Mouse (Mus musculus): ENCODE data around the gene Efcab12. TPM values are rescaled to one million over a fixed set of nuclear protein-coding genes. Genes with fewer than 3 reads are reported as not detected.

Gene Efcab12
- polyA plus RNA-seq, 1 experiment = 0.04 TPM

- Histone ChIP-seq H3K27ac (ENCODE audit: insufficient read depth, low read depth, low read length) (no peak overlapping the region), H3K4me1 (ENCODE audit: control insufficient read depth, insufficient read depth, insufficient read length, low read length) (no peaks in the 10 kb centered on the region), H3K4me3 (ENCODE audit: low read depth, low read length) (no peak overlapping the region), H3K36me3 (ENCODE audit: control insufficient read depth, insufficient read depth, low read length) (no peaks in the 10 kb centered on the region), H3K27me3 (ENCODE audit: control insufficient read depth, insufficient read depth, low read length) (no peaks in the 10 kb centered on the region)
- TF ChIP-seq POLR2A (IDR thresholded peaks at IDR 0.05; ENCODE audit: low read depth, low read length) (no peak), CTCF (IDR thresholded peaks at IDR 0.05; ENCODE audit: extremely low read depth, insufficient read length, insufficient replicate concordance, low read depth, low read length) (no peak)
- WGBS = 80% methylated on average over 2 of the region's 2 CpGs
Observed at GRCm38 (mm10) chr6:115818129-115818528, 20.1 kb downstream of the Efcab12 start.

GRCm38 (mm10) chr6:115815041-115815440 is 23.2 kb downstream of the Efcab12 start:
- H3K4me3 ChIP-seq (ENCODE audit: low read depth, low read length) = no peak overlapping the region
- TF ChIP-seq POLR2A (IDR thresholded peaks at IDR 0.05; ENCODE audit: low read depth, low read length) (no peak), CTCF (IDR thresholded peaks at IDR 0.05; ENCODE audit: extremely low read depth, insufficient read length, insufficient replicate concordance, low read depth, low read length) (no peak)
- 82% methylated on average over 4 of the region's 4 CpGs for WGBS
- H3K27ac ChIP-seq (ENCODE audit: insufficient read depth, low read depth, low read length) = no peak overlapping the region
- H3K36me3 ChIP-seq (ENCODE audit: control insufficient read depth, insufficient read depth, low read length) = no peaks in the 10 kb centered on the region
- no peaks in the 10 kb centered on the region for H3K4me1 ChIP-seq (ENCODE audit: control insufficient read depth, insufficient read depth, insufficient read length, low read length)
- H3K27me3 ChIP-seq (ENCODE audit: control insufficient read depth, insufficient read depth, low read length) = no peaks in the 10 kb centered on the region

- H3K4me1 ChIP-seq (ENCODE audit: control insufficient read depth, insufficient read depth, insufficient read length, low read length) = no peaks in the 10 kb centered on the region
- no peaks in the 10 kb centered on the region for H3K27me3 ChIP-seq (ENCODE audit: control insufficient read depth, insufficient read depth, low read length)
- H3K36me3 ChIP-seq (ENCODE audit: control insufficient read depth, insufficient read depth, low read length) = no peaks in the 10 kb centered on the region
- 38% methylated on average over 4 of the region's 4 CpGs for WGBS
- TF ChIP-seq POLR2A (IDR thresholded peaks at IDR 0.05; ENCODE audit: low read depth, low read length) (no peak), CTCF (IDR thresholded peaks at IDR 0.05; ENCODE audit: extremely low read depth, insufficient read length, insufficient replicate concordance, low read depth, low read length) (peak; percentile 62; the same call in 1 of the 2 replicates)
- no peak overlapping the region for H3K27ac ChIP-seq (ENCODE audit: insufficient read depth, low read depth, low read length)
- H3K4me3 ChIP-seq (ENCODE audit: low read depth, low read length) = no peak overlapping the region
Observed at GRCm38 (mm10) chr6:115814104-115814503, 24.1 kb downstream of the Efcab12 start.

- no peak overlapping the region for H3K4me3 ChIP-seq (ENCODE audit: low read depth, low read length)
- no peak for TF ChIP-seq POLR2A (IDR thresholded peaks at IDR 0.05; ENCODE audit: low read depth, low read length)
- no peak for TF ChIP-seq CTCF (IDR thresholded peaks at IDR 0.05; ENCODE audit: extremely low read depth, insufficient read length, insufficient replicate concordance, low read depth, low read length)
- 77% methylated on average over 8 of the region's 8 CpGs for WGBS
- peaks cover 8% of the 10 kb centered on the region; the same call in 1 of the 2 replicates for H3K4me1 ChIP-seq (ENCODE audit: control insufficient read depth, insufficient read depth, insufficient read length, low read length)
- H3K27ac ChIP-seq (ENCODE audit: insufficient read depth, low read depth, low read length) = no peak overlapping the region
- H3K27me3 ChIP-seq (ENCODE audit: control insufficient read depth, insufficient read depth, low read length) = no peaks in the 10 kb centered on the region
- peaks cover 8% of the 10 kb centered on the region for H3K36me3 ChIP-seq (ENCODE audit: control insufficient read depth, insufficient read depth, low read length)
Observed at GRCm38 (mm10) chr6:115811606-115812005, 26.6 kb downstream of the Efcab12 start.

DNA sequence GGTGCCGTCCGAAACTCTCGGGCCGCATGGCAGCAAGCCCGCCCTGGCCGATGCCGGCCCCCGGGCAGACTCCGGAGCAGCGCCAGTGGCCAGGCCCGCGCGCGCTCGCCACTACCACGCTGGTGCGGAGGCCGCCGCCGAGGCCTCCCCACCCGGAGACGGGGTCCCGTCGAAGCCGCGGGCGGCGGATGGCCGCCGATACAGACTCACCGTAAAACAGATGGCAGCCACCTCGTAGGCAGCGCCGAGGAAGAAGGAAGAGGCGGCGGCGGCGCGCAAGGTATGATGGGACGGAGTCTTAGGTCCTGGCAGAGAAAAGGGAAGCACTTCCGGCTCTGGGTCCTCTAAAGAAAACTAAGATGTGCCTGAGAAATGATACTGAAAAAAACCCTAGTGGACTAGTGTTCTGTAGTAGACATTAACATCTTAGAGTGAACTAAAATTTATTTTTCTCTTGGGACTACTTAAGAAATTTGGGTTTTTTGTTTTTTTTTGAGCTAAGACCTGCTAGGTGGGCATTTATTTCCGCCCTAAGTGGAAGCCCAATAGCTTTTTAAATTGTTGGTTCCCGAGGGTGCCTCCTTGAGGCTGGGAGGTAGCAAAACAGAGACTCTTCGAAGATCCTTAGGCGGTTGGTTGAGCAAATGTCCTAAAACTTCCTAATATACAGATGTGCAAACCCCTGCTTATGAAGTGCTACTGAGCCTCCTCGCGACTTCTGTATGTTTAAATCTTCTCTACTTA is 29.6 kb downstream of the Efcab12 start, which contains the start of gene Rpl32:
Rpl32 (minus strand) TSS at position 260 of the 744 bp plus-strand sequence.
- Histone ChIP-seq H3K4me3 (ENCODE audit: low read depth, low read length) (peak within 1 kb of the TSS; percentile 81), H3K4me1 (ENCODE audit: control insufficient read depth, insufficient read depth, insufficient read length, low read length) (peaks cover 9% of the 10 kb centered on the region; the same call in 1 of the 2 replicates), H3K36me3 (ENCODE audit: control insufficient read depth, insufficient read depth, low read length) (peaks cover 29% of the 10 kb centered on the region), H3K27me3 (ENCODE audit: control insufficient read depth, insufficient read depth, low read length) (no peaks in the 10 kb centered on the region), H3K27ac (ENCODE audit: insufficient read depth, low read depth, low read length) (peak within 1 kb of the TSS; percentile 18)
- no peak for TF ChIP-seq CTCF (IDR thresholded peaks at IDR 0.05; ENCODE audit: extremely low read depth, insufficient read length, insufficient replicate concordance, low read depth, low read length)
- peak; percentile 78 for TF ChIP-seq POLR2A (IDR thresholded peaks at IDR 0.05; ENCODE audit: low read depth, low read length)
- under 1% methylated on average over 47 of the region's 47 CpGs for whole genome bisulfite sequencing

- Histone ChIP-seq H3K4me1 (ENCODE audit: control insufficient read depth, insufficient read depth, insufficient read length, low read length) (peaks cover 9% of the 10 kb centered on the region; the same call in 1 of the 2 replicates), H3K27ac (ENCODE audit: insufficient read depth, low read depth, low read length) (peak overlapping the region; percentile 18), H3K36me3 (ENCODE audit: control insufficient read depth, insufficient read depth, low read length) (peaks cover 29% of the 10 kb centered on the region), H3K4me3 (ENCODE audit: low read depth, low read length) (peak overlapping the region; percentile 81), H3K27me3 (ENCODE audit: control insufficient read depth, insufficient read depth, low read length) (no peaks in the 10 kb centered on the region)
- WGBS = 0% methylated on average over 22 of the region's 22 CpGs
- TF ChIP-seq POLR2A (IDR thresholded peaks at IDR 0.05; ENCODE audit: low read depth, low read length) = no peak
- TF ChIP-seq CTCF (IDR thresholded peaks at IDR 0.05; ENCODE audit: extremely low read depth, insufficient read length, insufficient replicate concordance, low read depth, low read length) = no peak
Observed at GRCm38 (mm10) chr6:115808196-115808487, 30.1 kb downstream of the Efcab12 start.

GRCm38 (mm10) chr6:115807464-115808195 is 30.6 kb downstream of the Efcab12 start:
- peak overlapping the region; percentile 18; the same call in 1 of the 2 replicates for H3K27ac ChIP-seq (ENCODE audit: insufficient read depth, low read depth, low read length)
- TF ChIP-seq CTCF (IDR thresholded peaks at IDR 0.05; ENCODE audit: extremely low read depth, insufficient read length, insufficient replicate concordance, low read depth, low read length) = no peak
- no peak for TF ChIP-seq POLR2A (IDR thresholded peaks at IDR 0.05; ENCODE audit: low read depth, low read length)
- H3K27me3 ChIP-seq (ENCODE audit: control insufficient read depth, insufficient read depth, low read length) = no peaks in the 10 kb centered on the region

More at GRCm38 (mm10) chr6:115807464-115808195, 30.6 kb downstream of the Efcab12 start:
- Histone ChIP-seq H3K4me3 (ENCODE audit: low read depth, low read length) (peak overlapping the region; percentile 81), H3K4me1 (ENCODE audit: control insufficient read depth, insufficient read depth, insufficient read length, low read length) (peaks cover 9% of the 10 kb centered on the region; the same call in 1 of the 2 replicates), H3K36me3 (ENCODE audit: control insufficient read depth, insufficient read depth, low read length) (peaks cover 29% of the 10 kb centered on the region)
- 2% methylated on average over 15 of the region's 15 CpGs for WGBS

Measured in small intestine, adult 2 months (tissue).